Mouse (Mus musculus): Measurements from ENCODE around the gene Gm45213. TPM values are rescaled to one million over a fixed set of nuclear protein-coding genes. Genes with fewer than 3 reads are reported as not detected.
"Not testable (repeated sequence)": the region's sequence is repeated elsewhere in the genome, so short reads cannot be mapped to it uniquely, and the experiment has no call there.

Gene Gm45213
- polyA plus RNA-seq, 1 experiment from 2014 or later = not detected

DNA sequence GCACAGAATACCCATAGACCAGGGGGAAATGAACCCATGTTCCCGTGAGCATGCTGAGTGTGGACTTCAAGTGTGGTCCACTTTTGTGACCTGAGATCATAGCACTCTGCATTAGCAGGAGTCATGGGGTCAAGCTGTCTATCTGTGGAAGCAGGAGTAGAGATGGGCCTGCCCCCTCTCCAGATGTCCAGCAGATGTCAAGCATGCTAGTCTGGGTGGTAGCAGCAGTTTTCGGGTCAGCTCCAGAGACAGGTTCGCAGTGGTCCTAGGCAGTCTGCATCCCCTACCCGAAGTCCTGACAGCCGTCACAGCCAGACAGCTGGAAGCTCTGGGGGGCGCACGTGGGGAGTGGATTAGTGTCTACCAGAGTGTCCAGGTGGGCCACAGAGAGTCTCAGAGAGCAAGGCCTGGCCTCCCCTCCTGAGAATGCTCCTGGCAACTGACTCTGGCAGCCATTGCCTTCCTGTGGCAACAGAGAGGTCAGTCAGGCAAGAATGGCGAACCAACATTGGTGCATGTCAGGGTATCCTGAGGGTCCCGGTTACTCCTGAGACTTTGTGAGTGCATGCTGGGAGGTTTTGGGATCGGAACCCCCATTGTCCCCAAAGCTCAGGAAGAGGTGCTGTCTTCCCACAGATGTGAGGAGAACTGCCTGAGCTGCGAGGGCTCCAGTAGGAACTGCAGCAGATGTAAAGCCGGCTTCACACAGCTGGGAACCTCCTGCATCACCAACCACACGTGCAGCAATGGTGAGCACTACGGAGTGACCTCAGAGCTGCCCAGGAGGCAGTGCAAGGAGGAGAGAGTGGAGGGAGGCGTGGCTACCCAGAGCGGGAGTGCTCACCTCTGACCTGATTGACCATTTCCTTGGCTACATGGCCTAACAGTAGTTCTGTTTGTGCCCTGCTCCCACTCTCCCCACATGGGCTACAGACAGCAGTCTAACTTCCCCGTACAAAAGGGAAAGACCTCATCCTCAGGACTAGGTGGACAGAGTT lies 3.8 kb downstream of the Gm45213 start:
- Histone ChIP-seq H3K9me3 (replicated peaks; ENCODE audit: control insufficient read depth, low read length) (no peaks in the 10 kb centered on the region), H3K27me3 (ENCODE audit: control insufficient read depth, insufficient read depth, low read length) (no peaks in the 10 kb centered on the region), H3K4me3 (replicated peaks; ENCODE audit: low read length) (no peak overlapping the region), H3K36me3 (ENCODE audit: control insufficient read depth, insufficient read depth, low read length) (no peaks in the 10 kb centered on the region), H3K9ac (ENCODE audit: low read length) (no peak overlapping the region), H3K4me1 (ENCODE audit: control insufficient read depth, insufficient read depth, low read length) (no peaks in the 10 kb centered on the region), H3K4me2 (ENCODE audit: low read depth, low read length) (no peak overlapping the region), H3K27ac (ENCODE audit: low read length) (no peak overlapping the region)
- no peak for ATAC-seq (ENCODE audit: insufficient read depth, low FRiP score)
- WGBS = 55% methylated on average over 17 of the region's 17 CpGs

DNA sequence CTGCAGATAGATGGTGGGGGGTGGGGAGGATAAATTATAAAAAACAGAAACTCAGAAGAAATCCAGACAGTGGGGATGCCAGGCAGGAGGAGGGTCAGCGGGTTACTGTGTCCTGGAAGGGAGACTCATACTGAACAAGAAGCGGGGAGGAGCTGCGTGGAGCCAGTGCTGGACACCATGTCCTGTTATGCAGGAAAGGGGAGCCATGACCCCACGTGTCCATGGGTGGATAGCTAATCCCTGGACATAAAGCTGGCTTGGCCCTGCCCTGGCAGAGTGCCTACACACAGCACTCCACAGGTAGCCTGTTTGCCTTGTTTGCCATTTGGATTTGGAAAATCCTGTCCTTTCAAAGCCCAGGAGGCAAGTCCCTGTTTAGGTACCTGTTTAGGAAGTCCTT lies 4.6 kb downstream of the Gm45213 start:
- Histone ChIP-seq H3K4me2 (ENCODE audit: low read depth, low read length) (no peak overlapping the region), H3K27me3 (ENCODE audit: control insufficient read depth, insufficient read depth, low read length) (no peaks in the 10 kb centered on the region), H3K27ac (ENCODE audit: low read length) (no peak overlapping the region), H3K9me3 (replicated peaks; ENCODE audit: control insufficient read depth, low read length) (no peaks in the 10 kb centered on the region), H3K4me1 (ENCODE audit: control insufficient read depth, insufficient read depth, low read length) (no peaks in the 10 kb centered on the region), H3K4me3 (replicated peaks; ENCODE audit: low read length) (no peak overlapping the region), H3K9ac (ENCODE audit: low read length) (no peak overlapping the region), H3K36me3 (ENCODE audit: control insufficient read depth, insufficient read depth, low read length) (no peaks in the 10 kb centered on the region)
- ATAC-seq (ENCODE audit: insufficient read depth, low FRiP score) = no peak
- WGBS = 68% methylated on average over 4 of the region's 4 CpGs

DNA sequence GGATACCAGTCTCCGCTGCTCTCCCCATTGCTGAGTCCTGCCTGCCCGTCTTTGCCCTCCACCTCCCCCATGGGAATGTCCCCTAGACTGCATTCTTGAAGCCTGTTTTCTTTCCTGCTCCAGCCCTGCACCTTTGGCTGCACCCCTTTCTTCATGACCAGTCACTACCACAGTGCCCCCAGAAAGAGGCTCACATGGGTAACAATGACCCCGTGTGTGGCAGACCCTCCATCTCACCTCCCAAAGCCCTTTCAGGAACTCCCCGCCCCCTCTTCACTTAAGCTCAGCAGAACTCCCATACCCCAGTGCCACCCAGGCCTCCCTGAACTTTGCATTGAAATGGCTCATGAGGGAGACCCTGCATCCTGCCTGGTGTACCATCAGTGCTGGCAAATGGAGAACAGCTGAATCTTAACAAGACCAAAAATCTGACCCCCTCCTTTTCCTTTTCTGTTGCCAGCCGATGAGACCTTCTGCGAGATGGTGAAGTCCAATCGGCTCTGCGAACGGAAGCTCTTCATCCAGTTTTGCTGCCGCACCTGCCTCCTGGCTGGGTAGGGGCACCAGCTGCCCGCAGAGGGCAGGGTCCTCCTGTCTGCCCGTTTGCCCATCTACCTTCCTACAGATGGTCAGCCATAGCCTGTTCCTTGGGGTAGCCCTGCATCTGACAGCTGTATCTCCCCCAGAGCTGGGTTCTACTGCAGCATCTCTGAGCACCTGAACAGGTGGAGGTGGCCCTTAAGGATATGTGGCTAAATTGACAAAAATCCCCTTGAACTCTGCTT lies 5.2 kb downstream of the Gm45213 start:
- Histone ChIP-seq H3K9me3 (replicated peaks; ENCODE audit: control insufficient read depth, low read length) (no peaks in the 10 kb centered on the region), H3K36me3 (ENCODE audit: control insufficient read depth, insufficient read depth, low read length) (no peaks in the 10 kb centered on the region), H3K27ac (ENCODE audit: low read length) (no peak overlapping the region), H3K4me3 (replicated peaks; ENCODE audit: low read length) (no peak overlapping the region), H3K9ac (ENCODE audit: low read length) (no peak overlapping the region), H3K27me3 (ENCODE audit: control insufficient read depth, insufficient read depth, low read length) (no peaks in the 10 kb centered on the region), H3K4me1 (ENCODE audit: control insufficient read depth, insufficient read depth, low read length) (no peaks in the 10 kb centered on the region), H3K4me2 (ENCODE audit: low read depth, low read length) (no peak overlapping the region)
- ATAC-seq (ENCODE audit: insufficient read depth, low FRiP score) = no peak
- 84% methylated on average over 12 of the region's 12 CpGs for WGBS

DNA sequence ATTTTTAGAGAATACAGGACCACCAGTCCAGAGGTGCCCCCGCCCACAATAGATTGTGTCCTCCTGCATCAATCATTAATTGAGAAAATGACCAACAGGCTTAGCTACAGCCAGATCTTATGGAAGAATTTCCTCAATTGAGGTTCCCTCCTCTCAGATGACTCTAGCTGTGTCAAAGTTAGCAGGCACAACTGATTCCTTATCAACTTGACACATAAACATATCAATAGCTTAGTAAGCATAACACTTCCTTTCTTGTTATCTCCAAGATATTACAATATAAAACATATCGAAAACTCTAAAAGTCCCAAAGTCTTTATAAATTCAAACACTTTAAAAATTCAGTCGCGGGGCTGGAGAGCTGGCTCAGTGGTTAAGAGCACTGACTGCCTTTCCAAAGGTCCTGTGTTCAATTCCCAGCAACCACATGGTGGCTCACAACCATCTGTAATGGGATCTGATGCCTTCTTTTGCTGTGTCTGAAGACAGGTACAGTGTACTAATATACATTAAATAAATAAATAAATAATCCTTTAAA lies 10.6 kb downstream of the Gm45213 start:
- WGBS = 89% methylated on average over 4 of the region's 4 CpGs
- Histone ChIP-seq H3K9me3 (replicated peaks; ENCODE audit: control insufficient read depth, low read length) (no peaks in the 10 kb centered on the region), H3K27ac (ENCODE audit: low read length) (no peak overlapping the region), H3K36me3 (ENCODE audit: control insufficient read depth, insufficient read depth, low read length) (no peaks in the 10 kb centered on the region), H3K27me3 (ENCODE audit: control insufficient read depth, insufficient read depth, low read length) (no peaks in the 10 kb centered on the region), H3K9ac (ENCODE audit: low read length) (no peak overlapping the region), H3K4me2 (ENCODE audit: low read depth, low read length) (no peak overlapping the region), H3K4me1 (ENCODE audit: control insufficient read depth, insufficient read depth, low read length) (no peaks in the 10 kb centered on the region), H3K4me3 (replicated peaks; ENCODE audit: low read length) (no peak overlapping the region)
- no peak for ATAC-seq (ENCODE audit: insufficient read depth, low FRiP score)

DNA sequence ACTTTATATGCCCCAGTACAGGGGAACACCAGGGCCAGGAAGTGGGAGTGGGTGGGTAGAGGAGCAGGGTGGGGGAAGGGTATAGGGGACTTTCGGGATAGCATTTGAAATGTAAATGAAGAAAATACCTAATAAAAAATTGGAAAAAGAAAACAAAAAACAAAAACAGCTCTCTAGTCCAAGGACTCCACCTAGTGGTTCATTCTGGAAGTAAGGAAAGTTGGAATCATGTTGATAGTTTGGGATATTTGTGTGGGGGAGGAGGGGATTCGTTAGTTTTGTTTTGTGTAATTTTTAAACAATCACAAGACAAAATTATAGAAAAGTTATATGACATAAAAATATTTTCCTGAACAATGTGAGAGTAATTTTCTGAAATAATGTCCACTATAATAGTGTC lies 12.0 kb downstream of the Gm45213 start:
- not testable (repeated sequence) for ATAC-seq (ENCODE audit: insufficient read depth, low FRiP score); H3K27ac ChIP-seq (ENCODE audit: low read length); H3K4me2 ChIP-seq (ENCODE audit: low read depth, low read length); H3K27me3 ChIP-seq (ENCODE audit: control insufficient read depth, insufficient read depth, low read length); H3K36me3 ChIP-seq (ENCODE audit: control insufficient read depth, insufficient read depth, low read length); H3K4me1 ChIP-seq (ENCODE audit: control insufficient read depth, insufficient read depth, low read length); H3K9me3 ChIP-seq (replicated peaks; ENCODE audit: control insufficient read depth, low read length); H3K9ac ChIP-seq (ENCODE audit: low read length); H3K4me3 ChIP-seq (replicated peaks; ENCODE audit: low read length)
- 3% methylated on average over 2 of the region's 2 CpGs for WGBS

DNA sequence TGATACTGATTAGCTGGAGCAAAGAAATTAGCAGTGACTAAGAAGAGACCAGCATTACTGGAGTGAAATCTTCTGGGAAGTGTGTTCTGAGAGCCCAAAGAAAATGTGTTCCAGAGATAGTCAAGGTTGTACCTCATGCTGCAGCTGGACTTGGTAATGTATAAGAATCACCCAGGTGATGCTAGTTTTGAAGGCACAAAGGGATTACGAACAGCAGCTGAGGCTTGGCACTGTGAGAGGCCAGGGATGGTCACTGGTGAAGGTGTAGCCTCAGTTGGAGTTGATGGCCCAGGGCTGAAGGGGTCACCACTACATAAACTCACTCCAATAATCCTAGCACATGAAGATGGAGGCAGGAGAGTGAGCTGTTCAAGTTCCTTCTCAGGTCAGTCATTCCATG lies 15.3 kb downstream of the Gm45213 start, which contains the start of gene Snrpa1:
Gene Snrpa1 (plus strand): TSS at position 301 of the 400 bp plus-strand sequence.
- WGBS = 73% methylated on average over 1 of the region's 1 CpGs
- Histone ChIP-seq H3K4me1 (ENCODE audit: control insufficient read depth, insufficient read depth, low read length) (peaks cover 9% of the 10 kb centered on the region; the same call in 1 of the 2 replicates), H3K4me2 (ENCODE audit: low read depth, low read length) (peak within 1 kb of the TSS; percentile 91), H3K9me3 (replicated peaks; ENCODE audit: control insufficient read depth, low read length) (no peaks in the 10 kb centered on the region), H3K27ac (ENCODE audit: low read length) (no peak within 1 kb of the TSS), H3K4me3 (replicated peaks; ENCODE audit: low read length) (peak within 1 kb of the TSS; percentile 85), H3K36me3 (ENCODE audit: control insufficient read depth, insufficient read depth, low read length) (no peaks in the 10 kb centered on the region), H3K27me3 (ENCODE audit: control insufficient read depth, insufficient read depth, low read length) (no peaks in the 10 kb centered on the region), H3K9ac (ENCODE audit: low read length) (peak within 1 kb of the TSS; percentile 92)
- no peak for ATAC-seq (ENCODE audit: insufficient read depth, low FRiP score)

DNA sequence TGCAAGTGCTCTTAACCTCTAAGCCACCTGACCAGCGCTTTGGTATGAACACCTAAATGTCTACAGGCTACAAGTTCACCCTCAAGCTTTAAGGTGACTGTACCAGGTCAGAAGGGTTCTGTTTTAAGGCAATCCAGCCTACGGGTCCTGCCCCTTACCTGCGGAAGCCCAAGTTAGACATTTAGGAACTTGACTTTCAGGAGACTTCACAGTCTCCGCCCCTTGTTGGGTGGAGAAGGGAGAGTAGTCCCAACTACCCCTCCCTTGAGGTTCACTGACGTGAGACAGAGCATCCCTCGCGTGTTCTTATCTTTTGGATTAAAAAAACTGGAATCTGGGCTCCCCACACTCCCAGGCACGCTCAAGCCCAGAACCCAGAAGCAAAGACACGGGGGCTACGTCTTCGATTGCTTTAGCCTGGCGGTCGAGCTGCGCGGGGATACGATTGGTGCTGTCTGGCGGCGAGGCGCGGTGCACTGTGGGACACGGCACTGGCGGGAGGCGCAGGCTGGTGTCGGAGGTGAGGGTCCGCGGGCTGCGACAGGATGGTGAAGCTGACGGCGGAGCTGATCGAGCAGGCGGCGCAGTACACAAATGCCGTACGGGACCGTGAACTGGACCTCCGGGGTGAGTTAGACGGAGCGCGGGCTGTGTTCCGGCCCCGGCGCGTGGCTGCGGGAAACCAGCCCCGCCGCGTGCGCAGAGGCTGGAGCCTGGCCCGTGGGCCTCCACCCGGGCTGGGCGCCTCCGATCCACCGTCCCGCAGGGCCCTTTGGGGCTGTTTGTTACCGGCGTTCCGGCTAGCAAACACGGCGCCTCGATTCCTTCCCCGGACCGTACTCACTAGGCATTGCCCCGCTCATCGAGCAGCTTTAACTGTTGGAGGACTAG lies 16.9 kb downstream of the Gm45213 start:
- Histone ChIP-seq H3K9ac (ENCODE audit: low read length) (peak overlapping the region; percentile 92), H3K4me3 (replicated peaks; ENCODE audit: low read length) (peak overlapping the region; percentile 85), H3K27me3 (ENCODE audit: control insufficient read depth, insufficient read depth, low read length) (no peaks in the 10 kb centered on the region), H3K27ac (ENCODE audit: low read length) (peak overlapping the region; percentile 68), H3K4me1 (ENCODE audit: control insufficient read depth, insufficient read depth, low read length) (peaks cover 9% of the 10 kb centered on the region; the same call in 1 of the 2 replicates), H3K9me3 (replicated peaks; ENCODE audit: control insufficient read depth, low read length) (no peaks in the 10 kb centered on the region), H3K36me3 (ENCODE audit: control insufficient read depth, insufficient read depth, low read length) (peaks cover 7% of the 10 kb centered on the region; the same call in 1 of the 2 replicates), H3K4me2 (ENCODE audit: low read depth, low read length) (peak overlapping the region; percentile 91)
- peak; percentile 93 for ATAC-seq (ENCODE audit: insufficient read depth, low FRiP score)
- WGBS = under 1% methylated on average over 64 of the region's 64 CpGs

DNA sequence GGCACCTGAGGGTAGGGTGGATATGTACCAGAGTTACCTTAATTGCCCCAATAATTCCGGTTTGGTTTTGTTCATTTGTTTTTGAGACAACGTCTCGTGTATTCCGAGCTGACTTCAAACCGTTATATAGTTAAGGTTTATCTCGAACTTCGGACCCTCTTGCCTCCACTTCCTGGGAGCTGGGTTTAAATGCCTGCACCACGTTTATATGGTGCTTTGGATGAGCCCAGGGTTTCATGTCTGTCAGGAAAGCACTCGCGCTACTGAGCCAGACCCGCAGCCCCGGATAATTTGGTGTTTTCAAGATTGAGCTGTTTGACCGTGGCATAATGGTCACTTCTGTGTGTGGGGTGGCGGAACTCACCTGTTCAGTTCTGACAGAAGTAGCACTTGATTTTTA lies 17.7 kb downstream of the Gm45213 start:
- Histone ChIP-seq H3K4me2 (ENCODE audit: low read depth, low read length) (peak overlapping the region; percentile 91), H3K36me3 (ENCODE audit: control insufficient read depth, insufficient read depth, low read length) (peaks cover 12% of the 10 kb centered on the region; the same call in 1 of the 2 replicates), H3K27me3 (ENCODE audit: control insufficient read depth, insufficient read depth, low read length) (no peaks in the 10 kb centered on the region), H3K4me3 (replicated peaks; ENCODE audit: low read length) (peak overlapping the region; percentile 85), H3K9me3 (replicated peaks; ENCODE audit: control insufficient read depth, low read length) (no peaks in the 10 kb centered on the region), H3K4me1 (ENCODE audit: control insufficient read depth, insufficient read depth, low read length) (peaks cover 9% of the 10 kb centered on the region; the same call in 1 of the 2 replicates), H3K9ac (ENCODE audit: low read length) (peak overlapping the region; percentile 92), H3K27ac (ENCODE audit: low read length) (no peak overlapping the region; the same call in 1 of the 2 replicates)
- WGBS = 1% methylated on average over 14 of the region's 14 CpGs
- ATAC-seq (ENCODE audit: insufficient read depth, low FRiP score) = no peak
